Mouse (Mus musculus): ENCODE results near the gene B4galt5. TPM values are rescaled to one million over a fixed set of nuclear protein-coding genes. Genes with fewer than 3 reads are reported as not detected.

The B4galt5 gene
- total RNA-seq (2023): 10 to 100 TPM; 36.5 to 39.4 TPM

GRCm38 (mm10) chr2:167348376-167349282 is at the start of gene B4galt5:
TSS of gene B4galt5 (minus strand) at chr2:167349183.

Other genes with a start within 250 kb of the B4galt5 start
- gene Kcnb1, start 159.0 kb downstream of the B4galt5 start, total RNA-seq (2023): under 1 TPM in 1 of 2 experiments, not detected in 1; 0.30 TPM
- gene Ptgis, start 108.6 kb downstream of the B4galt5 start, total RNA-seq (2023): not detected
- gene Slc9a8, start 72.5 kb upstream of the B4galt5 start, total RNA-seq (2023): 100 to 1,000 TPM in 1 of 2 experiments, 10 to 100 TPM in 1; 90.8 to 110 TPM
- gene Rnf114, start 143.5 kb upstream of the B4galt5 start, total RNA-seq (2023): 100 to 1,000 TPM; 119 to 121 TPM
- gene Spata2, start 143.7 kb upstream of the B4galt5 start, total RNA-seq (2023): 10 to 100 TPM; 49.4 to 56.7 TPM
- 1 to 10 TPM in 1 of 2 experiments, under 1 TPM in 1; 0.35 to 2.0 TPM for gene Snai1, start 189.0 kb upstream of the B4galt5 start, total RNA-seq (2023)